Comparison of ENCODE assay signal across 16 mouse cellular contexts in genomic region chr16:96209789-96210188, GRCm38 (mm10). TPM values are rescaled to one million over a fixed set of nuclear protein-coding genes. Genes with fewer than 3 reads are reported as not detected.
DNase-seq lines count a peak whose midpoint lies in the region; ATAC-seq and TF ChIP-seq lines count a peak whose summit lies in the region.
"Had no signal": no experiment of that assay in that cellular context is flagged by ENCODE, and none has a peak within 500 bp of the region (broad histone marks: within the 10 kb centered on the region; RNA-seq: fewer than 3 reads in every experiment).

No protein-coding gene starts in this region.

- intact Hi-C loops in heart, postnatal 14 days (cut with DNase I), result no loop called here

- no peaks in the 10 kb centered on the region for H3K9me3 ChIP-seq in heart, embryonic 11.5 days (replicated peaks; ENCODE audit: control insufficient read depth, low read length)
- H3K9me3 ChIP-seq in stomach, embryonic 16.5 days (replicated peaks; ENCODE audit: control insufficient read depth, low read length), result no peaks in the 10 kb centered on the region
- H3K9me3 ChIP-seq in stomach, postnatal 0 days (ENCODE audit: control insufficient read depth, low read length), result no peaks in the 10 kb centered on the region
- H3K9me3 ChIP-seq in heart, embryonic 16.5 days (replicated peaks; ENCODE audit: control insufficient read depth, low read length), result no peaks in the 10 kb centered on the region
- H3K9me3 ChIP-seq: forebrain, embryonic 12.5 days; hindbrain, embryonic 13.5 days; limb, embryonic 15.5 days; midbrain, embryonic 15.5 days had no signal

- H3K36me3 ChIP-seq in heart, embryonic 11.5 days (ENCODE audit: control insufficient read depth, insufficient read depth, low read length), result no peaks in the 10 kb centered on the region; the same call in 1 of the 2 replicates
- H3K36me3 ChIP-seq in stomach, embryonic 16.5 days (ENCODE audit: control insufficient read depth, insufficient read depth, low read length), result no peaks in the 10 kb centered on the region
- H3K36me3 ChIP-seq in stomach, postnatal 0 days (ENCODE audit: control insufficient read depth, insufficient read depth, low read length), result no peaks in the 10 kb centered on the region
- peaks cover 13% of the 10 kb centered on the region; the same call in 1 of the 2 replicates for H3K36me3 ChIP-seq in heart, embryonic 16.5 days (ENCODE audit: control insufficient read depth, insufficient read depth)
- H3K36me3 ChIP-seq: forebrain, embryonic 12.5 days; hindbrain, embryonic 13.5 days; limb, embryonic 15.5 days; midbrain, embryonic 15.5 days had no signal

- TF ChIP-seq EP300 in stomach, postnatal 0 days (optimal IDR thresholded peaks at IDR 0.05), result no peak

- no peak for DNase-seq in heart, postnatal 14 days
- DNase-seq in stomach, postnatal 0 days (ENCODE audit: low spot score), result no peak
- no peak for DNase-seq in frontal cortex, postnatal 10 days (ENCODE audit: low spot score in 2 of 2)
- DNase-seq in embryo, embryonic 10.5 days (ENCODE audit: low spot score), result no peak
- DNase-seq: cerebellum, adult 9-11 months; lung, postnatal 10 days; right cerebral cortex, postnatal 25 days had no signal

- 55% methylated on average over 10 of the region's 10 CpGs for WGBS in heart, embryonic 11.5 days (ENCODE audit: insufficient replicate concordance)
- 87% methylated on average over 10 of the region's 10 CpGs for WGBS in stomach, embryonic 16.5 days
- 82% methylated on average over 10 of the region's 10 CpGs for WGBS in stomach, postnatal 0 days
- WGBS in heart, embryonic 16.5 days, result 60% methylated on average over 10 of the region's 10 CpGs

- no peaks in the 10 kb centered on the region for H3K27me3 ChIP-seq in heart, embryonic 11.5 days (ENCODE audit: control insufficient read depth, insufficient read depth, low read length)
- no peaks in the 10 kb centered on the region for H3K27me3 ChIP-seq in stomach, embryonic 16.5 days (ENCODE audit: control insufficient read depth, insufficient read depth, low read length)
- no peaks in the 10 kb centered on the region for H3K27me3 ChIP-seq in stomach, postnatal 0 days (ENCODE audit: control insufficient read depth, insufficient read depth, low read length)
- no peaks in the 10 kb centered on the region for H3K27me3 ChIP-seq in heart, embryonic 16.5 days (ENCODE audit: control insufficient read depth, insufficient read depth, low read length)
- H3K27me3 ChIP-seq: hindbrain, embryonic 13.5 days; limb, embryonic 15.5 days; midbrain, embryonic 15.5 days had no signal

- H3K27ac ChIP-seq in heart, embryonic 11.5 days (ENCODE audit: low read depth, low read length), result peak overlapping the region; percentile 90
- peak overlapping the region; percentile 53; the same call in 1 of the 2 replicates for H3K27ac ChIP-seq in stomach, embryonic 16.5 days (ENCODE audit: low read length)
- no peak overlapping the region for H3K27ac ChIP-seq in stomach, postnatal 0 days (replicated peaks)
- peak overlapping the region; percentile 96 for H3K27ac ChIP-seq in heart, embryonic 16.5 days (ENCODE audit: low read length)
- H3K27ac ChIP-seq: forebrain, embryonic 12.5 days; hindbrain, embryonic 13.5 days; limb, embryonic 15.5 days; midbrain, embryonic 15.5 days had no signal

- no peak overlapping the region for H3K4me3 ChIP-seq in heart, embryonic 11.5 days (ENCODE audit: low read depth, low read length)
- no peak overlapping the region for H3K4me3 ChIP-seq in stomach, embryonic 16.5 days (replicated peaks; ENCODE audit: low read length)
- no peak overlapping the region for H3K4me3 ChIP-seq in stomach, postnatal 0 days (ENCODE audit: low read depth, low read length)
- no peak overlapping the region for H3K4me3 ChIP-seq in heart, embryonic 16.5 days (ENCODE audit: low read length)
- H3K4me3 ChIP-seq: forebrain, embryonic 12.5 days; hindbrain, embryonic 13.5 days; limb, embryonic 15.5 days; megakaryocyte, embryonic 14.5 days; midbrain, embryonic 15.5 days had no signal

- peaks cover 43% of the 10 kb centered on the region for H3K4me1 ChIP-seq in heart, embryonic 11.5 days (ENCODE audit: control insufficient read depth, insufficient read depth, low read length)
- 0 out of 2 replicates have a peak, but pooled peaks cover 4% of the 10 kb centered on the region for H3K4me1 ChIP-seq in stomach, embryonic 16.5 days (ENCODE audit: control insufficient read depth, insufficient read depth, low read length)
- H3K4me1 ChIP-seq in stomach, postnatal 0 days (replicated peaks; ENCODE audit: control insufficient read depth, insufficient read depth), result peaks cover 2% of the 10 kb centered on the region; the same call in 1 of the 2 replicates
- peaks cover 59% of the 10 kb centered on the region for H3K4me1 ChIP-seq in heart, embryonic 16.5 days (ENCODE audit: control insufficient read depth, insufficient read depth, low read length)
- H3K4me1 ChIP-seq: forebrain, embryonic 12.5 days; hindbrain, embryonic 13.5 days; midbrain, embryonic 15.5 days had no signal

- no peak overlapping the region for H3K9ac ChIP-seq in heart, embryonic 11.5 days (ENCODE audit: low read depth, low read length)
- no peak overlapping the region for H3K9ac ChIP-seq in stomach, embryonic 16.5 days (ENCODE audit: low read length)
- no peak overlapping the region for H3K9ac ChIP-seq in stomach, postnatal 0 days (ENCODE audit: low read length)
- H3K9ac ChIP-seq in heart, embryonic 16.5 days (ENCODE audit: low read length), result 0 out of 2 replicates have a peak overlapping the region, but pooled peaks have one; percentile 20
- H3K9ac ChIP-seq: forebrain, embryonic 12.5 days; hindbrain, embryonic 13.5 days; limb, embryonic 15.5 days; midbrain, embryonic 15.5 days had no signal

- no peak for ATAC-seq in heart, embryonic 11.5 days (replicated peaks; ENCODE audit: insufficient number of reproducible peaks, low FRiP score, low TSS enrichment)
- ATAC-seq in stomach, embryonic 16.5 days (ENCODE audit: insufficient read depth, low FRiP score), result no peak
- ATAC-seq in stomach, postnatal 0 days (ENCODE audit: low FRiP score, low TSS enrichment), result no peak
- no peak for ATAC-seq in heart, embryonic 16.5 days (replicated peaks; ENCODE audit: extremely low read depth, insufficient read depth, low FRiP score)
- ATAC-seq: midbrain, embryonic 15.5 days had no signal

- TF ChIP-seq CTCF in stomach, postnatal 0 days (IDR thresholded peaks at IDR 0.05; ENCODE audit: low read depth), result no peak

- no peak overlapping the region for H3K4me2 ChIP-seq in heart, embryonic 11.5 days
- H3K4me2 ChIP-seq in stomach, embryonic 16.5 days (ENCODE audit: low read depth, low read length), result no peak overlapping the region
- H3K4me2 ChIP-seq in stomach, postnatal 0 days (replicated peaks; ENCODE audit: low read depth), result no peak overlapping the region
- no peak overlapping the region for H3K4me2 ChIP-seq in heart, embryonic 16.5 days (ENCODE audit: low read depth, low read length)
- H3K4me2 ChIP-seq: forebrain, embryonic 12.5 days; hindbrain, embryonic 13.5 days; limb, embryonic 15.5 days; midbrain, embryonic 15.5 days had no signal

RNA-seq across cellular contexts. Expression of gene Sh3bgr, which starts 9.5 kb away (rescaled TPM):
- 664 and 687 TPM in 2 replicates for polyA plus RNA-seq in heart, embryonic 11.5 days (2014; fragmentation: Nextera tagmentation; extraction: Ambion mirVana)
- 100 to 1,000 TPM; 569 to 662 TPM for total RNA-seq in heart, postnatal 14 days (2021)
- polyA plus RNA-seq in stomach, embryonic 16.5 days (2015; fragmentation: Nextera tagmentation; extraction: Ambion mirVana), result 50.3 and 60.9 TPM in 2 replicates
- polyA plus RNA-seq in stomach, postnatal 0 days (2015; fragmentation: Nextera tagmentation; extraction: Ambion mirVana), result 32.1 and 35.6 TPM in 2 replicates
- 523 and 531 TPM in 2 replicates for polyA plus RNA-seq in heart, embryonic 16.5 days (2015; fragmentation: Nextera tagmentation; extraction: Ambion mirVana)

RNA-seq across cellular contexts. Expression of gene Lca5l, which starts 17.7 kb away (rescaled TPM):
- 1.5 and 1.6 TPM in 2 replicates for polyA plus RNA-seq in heart, embryonic 11.5 days (2014; fragmentation: Nextera tagmentation; extraction: Ambion mirVana)
- total RNA-seq in heart, postnatal 14 days (2021), result under 1 TPM; 0.71 to 0.91 TPM
- polyA plus RNA-seq in stomach, embryonic 16.5 days (2015; fragmentation: Nextera tagmentation; extraction: Ambion mirVana), result 0.66 and 0.90 TPM in 2 replicates
- 1.1 and 1.4 TPM in 2 replicates for polyA plus RNA-seq in stomach, postnatal 0 days (2015; fragmentation: Nextera tagmentation; extraction: Ambion mirVana)
- polyA plus RNA-seq in heart, embryonic 16.5 days (2015; fragmentation: Nextera tagmentation; extraction: Ambion mirVana), result 1.2 TPM in 2 replicates

RNA-seq across cellular contexts. Expression of gene B3galt5, which starts 25.8 kb away (rescaled TPM):
- 0.03 TPM in 1 of 2 replicates, not detected in the other for polyA plus RNA-seq in heart, embryonic 11.5 days (2014; fragmentation: Nextera tagmentation; extraction: Ambion mirVana)
- total RNA-seq in heart, postnatal 14 days (2021), result under 1 TPM in 1 of 2 experiments, not detected in 1; 0.10 TPM
- 0.49 and 0.61 TPM in 2 replicates for polyA plus RNA-seq in stomach, embryonic 16.5 days (2015; fragmentation: Nextera tagmentation; extraction: Ambion mirVana)
- polyA plus RNA-seq in stomach, postnatal 0 days (2015; fragmentation: Nextera tagmentation; extraction: Ambion mirVana), result 8.7 and 10.6 TPM in 2 replicates
- 0.39 and 0.70 TPM in 2 replicates for polyA plus RNA-seq in heart, embryonic 16.5 days (2015; fragmentation: Nextera tagmentation; extraction: Ambion mirVana)
- total RNA-seq: ES-E14 had no signal
